Mouse (Mus musculus) cerebellum, adult 9-10 months (tissue): ENCODE data around the gene Pde4d.

Source experiments
- DNase-seq: peaks from one replicate; pipeline ENCODE4 v3.0.0; 2022

Pde4d gene

GRCm38 (mm10) chr13:108490872-108491271 lies 41.1 kb downstream of the Pde4d start:
- no peak for DNase-seq

GRCm38 (mm10) chr13:108492886-108493285 lies 43.1 kb downstream of the Pde4d start:
- no peak for DNase-seq

- DNase-seq, result no peak
These were observed 44.6 kb downstream of the Pde4d start for GRCm38 (mm10) chr13:108494365-108494764.

DNA sequence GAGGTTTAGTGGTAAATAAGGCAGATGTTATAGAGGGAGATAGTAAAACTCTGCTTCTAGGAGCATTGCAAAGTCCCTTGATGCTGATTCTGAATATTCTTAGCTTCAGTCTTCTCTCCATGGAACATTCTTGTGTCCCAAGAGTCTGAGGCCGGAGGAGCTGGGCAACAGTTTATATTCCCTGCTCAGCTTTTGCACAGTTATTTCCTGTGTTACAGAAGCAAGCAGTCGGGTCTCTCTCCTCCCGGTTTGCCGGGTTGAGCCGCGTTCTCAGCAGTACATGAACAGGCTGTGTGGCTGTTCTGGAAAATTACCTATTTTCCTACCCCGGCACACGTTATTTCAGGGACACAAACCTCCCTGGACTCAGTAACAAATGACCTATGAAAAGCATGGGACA lies 48.0 kb downstream of the Pde4d start:
- no peak for DNase-seq

GRCm38 (mm10) chr13:108498247-108498743 lies 48.5 kb downstream of the Pde4d start:
- DNase-seq, result no peak

- no peak for DNase-seq
These were observed 49.1 kb downstream of the Pde4d start for GRCm38 (mm10) chr13:108498773-108499313.

DNA sequence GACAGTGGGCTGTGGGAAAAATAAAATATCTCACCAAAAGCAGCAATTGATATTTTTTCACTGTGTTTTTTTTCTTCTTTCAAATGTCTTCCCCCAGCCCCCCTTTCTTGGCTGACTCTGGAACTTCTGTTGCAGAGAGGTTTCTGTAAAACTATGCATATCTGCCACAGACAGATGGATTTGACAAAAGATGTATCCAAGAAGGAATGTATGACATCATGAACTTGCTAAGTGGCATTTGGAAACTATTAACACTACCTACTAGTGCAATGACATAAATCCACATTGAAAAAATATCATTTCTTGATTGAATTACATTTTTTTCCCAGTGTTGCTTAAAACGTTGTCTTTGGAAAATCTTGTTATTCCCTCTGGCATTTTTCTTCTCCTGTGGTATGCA lies 51.6 kb downstream of the Pde4d start:
- DNase-seq, result no peak

- no peak for DNase-seq
These were observed 74.8 kb downstream of the Pde4d start for GRCm38 (mm10) chr13:108524548-108524947.

GRCm38 (mm10) chr13:108524969-108525368 lies 75.2 kb downstream of the Pde4d start:
- DNase-seq, result no peak

DNA sequence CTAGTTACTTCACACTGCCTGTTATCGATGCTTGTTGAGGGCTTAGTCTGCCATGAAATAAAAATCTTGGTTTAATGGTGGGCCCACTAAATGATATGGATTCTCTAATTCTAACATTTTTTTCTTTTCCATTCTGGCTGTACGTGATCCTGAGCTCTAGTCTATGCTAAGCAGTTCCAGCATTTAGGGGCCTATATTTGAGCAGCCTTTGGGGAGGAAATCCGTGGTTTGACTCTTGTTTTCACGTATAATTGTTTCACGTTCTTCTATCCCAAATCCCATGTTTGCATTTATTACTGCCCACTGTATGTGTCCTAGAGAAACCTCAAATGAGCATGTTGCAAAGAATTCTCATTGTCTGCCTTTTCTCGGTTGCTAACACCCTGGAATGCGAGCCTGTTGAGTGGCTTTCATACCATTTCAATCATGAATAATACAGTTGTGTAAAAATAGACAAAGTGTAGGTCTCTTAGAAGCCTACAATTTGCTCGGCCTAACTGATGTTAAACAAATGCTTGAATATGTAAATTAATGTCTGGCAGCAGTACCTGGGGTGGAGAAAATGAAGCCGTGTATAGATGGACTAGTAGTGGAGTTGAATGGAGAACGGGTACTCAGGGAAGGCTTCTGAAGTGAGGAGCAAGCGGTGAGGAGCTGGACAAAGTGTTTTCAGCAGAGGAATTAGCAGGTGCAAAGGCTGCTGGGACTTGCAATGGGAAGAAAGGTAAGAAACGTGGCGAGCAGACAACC lies 76.7 kb downstream of the Pde4d start:
- no peak for DNase-seq

- no peak for DNase-seq
These were observed 77.5 kb downstream of the Pde4d start for GRCm38 (mm10) chr13:108527090-108527770.

DNA sequence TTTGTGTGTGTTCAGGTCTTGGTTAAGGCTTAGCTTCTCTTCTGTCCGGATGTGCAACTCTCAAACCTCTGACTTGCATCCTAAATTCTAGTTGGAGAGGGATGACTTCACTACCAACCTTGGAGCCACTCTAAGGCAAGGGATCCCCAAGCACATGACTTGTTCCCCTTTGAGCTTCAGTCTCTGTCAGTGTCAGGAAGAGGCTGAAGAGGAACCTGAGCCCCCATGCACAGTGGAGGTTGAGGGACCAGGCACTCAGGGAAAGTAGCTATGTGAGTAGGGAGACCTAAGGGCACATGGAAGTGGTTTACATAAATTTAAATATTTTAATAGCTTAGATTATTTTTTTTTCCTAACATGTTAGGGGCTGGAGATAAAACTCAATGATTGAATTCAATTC lies 78.6 kb downstream of the Pde4d start:
- DNase-seq, result no peak

GRCm38 (mm10) chr13:108532875-108533274 lies 83.1 kb downstream of the Pde4d start:
- no peak for DNase-seq

- no peak for DNase-seq
These were observed 86.7 kb downstream of the Pde4d start for GRCm38 (mm10) chr13:108536436-108536835.

DNA sequence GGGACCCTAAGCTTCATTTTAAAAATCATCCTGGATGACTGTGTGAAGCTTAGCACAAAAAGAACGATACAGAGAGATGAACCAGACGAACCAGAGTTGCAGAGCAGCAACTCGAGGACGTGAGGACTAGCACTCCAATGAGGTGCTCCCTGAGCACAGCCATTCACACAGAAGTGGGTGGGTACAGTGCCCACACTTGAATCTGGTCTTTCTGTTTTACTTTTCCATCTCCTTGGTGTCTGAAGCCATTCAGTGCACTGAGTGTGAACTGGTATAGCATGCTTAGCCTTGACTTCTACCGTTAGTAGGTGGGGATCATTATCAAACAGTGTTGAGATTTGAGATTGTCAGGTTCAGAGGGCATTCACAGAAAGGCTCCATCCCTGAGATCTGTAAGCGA lies 87.2 kb downstream of the Pde4d start:
- no peak for DNase-seq

DNA sequence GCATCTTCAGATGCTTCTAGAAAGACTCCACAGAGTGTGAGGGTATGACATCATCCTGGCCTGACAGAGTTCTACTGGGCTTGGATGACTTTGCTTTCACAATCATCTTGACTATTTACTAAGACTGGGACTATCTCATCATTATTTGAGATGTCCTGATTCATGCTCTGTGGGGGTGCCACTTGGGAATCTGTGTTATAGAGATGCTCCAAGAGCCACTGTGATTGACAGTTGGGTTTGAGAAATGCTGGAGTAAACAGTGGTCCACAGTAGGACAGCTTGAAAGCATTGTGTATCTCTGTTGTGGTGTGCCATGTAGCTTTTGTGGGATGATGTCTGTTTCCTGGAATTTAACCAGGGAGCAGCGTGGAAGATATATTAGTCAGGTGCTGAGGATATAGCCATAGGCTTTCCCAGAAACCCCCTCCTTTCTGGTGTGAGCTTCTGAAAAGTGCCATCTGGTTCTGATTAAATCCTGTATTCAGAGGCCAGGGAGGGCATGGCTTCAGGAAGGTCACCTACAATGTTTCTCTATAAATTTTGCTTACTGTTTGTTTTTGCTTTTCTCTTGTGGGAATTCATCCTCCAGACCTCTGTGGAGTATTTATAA lies 89.1 kb downstream of the Pde4d start:
- no peak for DNase-seq

DNA sequence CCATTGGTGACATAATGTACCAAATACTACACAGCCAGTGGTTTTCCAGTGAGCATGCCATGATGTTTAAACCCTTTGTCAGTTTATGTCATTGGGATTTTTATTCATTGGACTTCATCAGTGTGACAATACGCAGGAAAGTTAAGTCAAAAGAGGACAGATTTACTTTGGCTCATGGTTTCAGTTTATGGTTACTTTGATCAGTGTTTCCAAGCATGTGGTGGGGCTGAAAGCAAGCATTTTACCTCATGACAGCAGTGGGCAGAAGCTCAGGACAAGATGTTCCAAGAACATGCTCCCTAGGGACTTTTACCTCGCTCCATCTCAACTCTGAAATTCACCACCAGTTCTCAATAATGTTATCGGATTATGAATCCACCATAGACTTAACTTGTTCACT lies 91.7 kb downstream of the Pde4d start:
- no peak for DNase-seq

- no peak for DNase-seq
These were observed 92.6 kb downstream of the Pde4d start for GRCm38 (mm10) chr13:108542342-108542761.

DNA sequence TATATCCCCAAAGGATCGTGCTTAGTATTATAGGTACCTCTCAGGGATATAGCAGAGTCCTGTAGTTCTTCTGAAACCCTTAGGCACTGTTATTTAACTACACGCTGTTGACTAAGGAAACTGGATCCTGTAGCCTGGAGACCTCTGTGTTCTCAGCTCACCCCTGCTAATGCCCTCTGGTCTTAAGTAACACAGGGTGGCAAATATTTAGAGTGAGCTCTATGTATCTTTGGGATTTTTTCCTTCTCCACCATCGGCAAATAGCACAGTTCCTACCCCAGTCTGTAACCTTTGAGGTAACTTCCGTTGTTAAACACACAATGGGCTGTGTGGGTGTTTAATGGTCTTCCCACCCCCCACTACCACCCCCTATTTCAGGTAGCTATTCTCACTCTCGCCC lies 102.5 kb downstream of the Pde4d start:
- no peak for DNase-seq

GRCm38 (mm10) chr13:108552995-108553394 lies 103.2 kb downstream of the Pde4d start:
- no peak for DNase-seq

DNA sequence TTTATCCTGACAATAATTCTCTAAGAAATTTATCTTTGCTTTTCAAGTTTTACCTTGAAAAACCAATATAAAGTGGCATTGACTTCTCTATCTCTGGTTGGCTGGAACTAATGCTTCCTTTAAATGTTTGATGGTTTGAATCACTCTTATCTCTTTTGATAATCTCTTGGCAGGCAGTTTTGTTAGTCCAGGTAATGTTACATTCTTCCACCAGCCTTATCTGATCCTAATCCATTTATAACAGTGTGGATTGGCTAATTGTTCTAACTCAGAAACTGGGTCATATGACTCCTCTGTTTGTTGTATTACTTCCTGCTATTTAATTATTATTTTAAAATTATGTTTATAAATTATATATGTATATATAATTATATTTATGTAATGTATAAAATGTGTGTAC lies 105.2 kb downstream of the Pde4d start:
- DNase-seq, result no peak

DNA sequence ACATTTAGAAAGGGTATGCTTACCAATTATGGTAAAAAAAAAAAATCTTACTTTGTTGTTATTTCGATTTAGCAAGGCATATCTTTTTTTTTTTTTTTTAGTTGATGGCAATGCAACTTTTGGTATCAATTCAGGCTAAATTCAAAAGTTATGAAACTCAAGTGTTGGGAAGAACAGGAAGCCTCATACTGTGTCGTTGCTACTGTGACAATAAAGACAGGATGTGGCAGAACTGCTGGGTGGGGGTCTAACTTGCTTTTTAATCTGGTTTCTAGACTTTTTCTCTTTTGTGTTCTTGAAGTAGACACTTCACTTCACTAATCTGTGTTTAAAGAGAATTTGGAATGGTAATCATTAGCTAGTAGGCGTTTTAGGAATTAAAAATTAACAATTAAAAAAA lies 147.2 kb downstream of the Pde4d start:
- DNase-seq, result no peak

- DNase-seq, result no peak
These were observed 148.9 kb downstream of the Pde4d start for GRCm38 (mm10) chr13:108598673-108599072.
